Mouse (Mus musculus) ES-E14 (cell line): ENCODE measurements at regions not wholly inside any gene's neighbourhood (a gene's known extent, or its start where the extent isn't known, plus 50 kb on each side); places are given as distances from the start of the nearest gene placed in this dataset.

ENCODE experiments used
- DNase-seq: peaks from one replicate; pipeline ENCODE4 v3.0.0-alpha.2; 2013; ENCODE audit warnings: low read depth, low spot score
- H3K27ac ChIP-seq: 2 replicates; pipeline ENCODE4 v1.5.1; 2012; ENCODE audit warnings: low read depth, mild to moderate bottlenecking, low read length, moderate library complexity, mixed read lengths; ENCODE audit not compliant: poor library complexity, insufficient read depth, severe bottlenecking
- H3K36me3 ChIP-seq: 2 replicates; pipeline ENCODE4 v1.6.1; 2012; ENCODE audit warnings: mild to moderate bottlenecking, low read length, moderate library complexity, mixed read lengths; ENCODE audit not compliant: control insufficient read depth, poor library complexity, insufficient read depth, severe bottlenecking
- H3K4me1 ChIP-seq, 2 experiments: fragments of 150-350 bp in 1 of 2; sonication (generic) in 1 of 2; 2 replicates each; pipeline ENCODE4 v1.6.1; 2012; ENCODE audit warnings: low read length in 2 of 2, mild to moderate bottlenecking in 1 of 2, mixed read lengths in 1 of 2; ENCODE audit not compliant: control insufficient read depth in 2 of 2, insufficient read depth in 2 of 2, poor library complexity in 1 of 2
- H3K4me3 ChIP-seq, 2 experiments: fragments of 150-350 bp in 1 of 2; sonication (generic) in 1 of 2; 2 replicates each; pipeline ENCODE4 v1.5.1; 2012; ENCODE audit warnings: low read length in 2 of 2, low read depth in 1 of 2, mild to moderate bottlenecking in 1 of 2, mixed read lengths in 1 of 2; ENCODE audit not compliant: insufficient read depth in 1 of 2, poor library complexity in 1 of 2, severe bottlenecking in 1 of 2
- H3K9ac ChIP-seq: 2 replicates; pipeline ENCODE4 v1.6.1; 2012; ENCODE audit warnings: low read depth, mild to moderate bottlenecking, low read length, mixed read lengths; ENCODE audit not compliant: poor library complexity, insufficient read depth, severe bottlenecking
- H3K9me3 ChIP-seq: fragments of 150-350 bp; sonication (generic); 2 replicates; pipeline ENCODE4 v1.6.1; 2012; ENCODE audit warnings: low read depth, mild to moderate bottlenecking, low read length; ENCODE audit not compliant: control insufficient read depth, insufficient read depth
- CHD2 ChIP-seq: IDR thresholded peaks from 2 replicates; pipeline ENCODE4 v1.6.1; 2014; ENCODE audit warnings: mild to moderate bottlenecking, low read depth, low read length, inconsistent platforms
- HCFC1 ChIP-seq: IDR thresholded peaks from 2 replicates; pipeline ENCODE4 v1.6.1; 2012; ENCODE audit warnings: low read length, inconsistent platforms, borderline replicate concordance; ENCODE audit not compliant: insufficient read depth
- MAFK ChIP-seq: IDR thresholded peaks from 2 replicates; pipeline ENCODE4 v1.6.1; 2014; ENCODE audit warnings: mild to moderate bottlenecking, low read depth, low read length, inconsistent platforms; ENCODE audit not compliant: insufficient read depth
- ZC3H11A ChIP-seq: IDR thresholded peaks from 2 replicates; pipeline ENCODE4 v1.6.1; 2012; ENCODE audit warnings: low read depth, mild to moderate bottlenecking, inconsistent platforms, low read length, borderline replicate concordance
- ZNF384 ChIP-seq: IDR thresholded peaks from 2 replicates; pipeline ENCODE4 v1.6.1; 2012; ENCODE audit warnings: low read depth, low read length, inconsistent platforms
- in situ Hi-C, 2 experiments: fragments of 600-800 bp; cut with MboI; formaldehyde crosslinking; loops; one replicate each; pipeline ENCODE4 v1.15.1; 2025; ENCODE audit warnings: low sequenced_read_pairs in 2 of 2, inconsistent platforms in 1 of 2; ENCODE audit not compliant: unreplicated experiment in 2 of 2

- no peak overlapping the region for H3K9ac ChIP-seq
- in situ Hi-C loops, result loop anchor here in 1 of 2 experiments (25.0 kb wide), 1 partner anchor 622 kb away; no protein-coding TSS in a partner anchor
- H3K4me1 ChIP-seq, result peaks cover 0 to 4% of the 10 kb centered on the region in 2 experiments; a peak in 1 of 4 replicates
- no peak for DNase-seq
- no peaks in the 10 kb centered on the region for H3K36me3 ChIP-seq
- no peak overlapping the region for H3K4me3 ChIP-seq
- TF ChIP-seq CHD2 (no peak), HCFC1 (no peak), ZC3H11A (no peak), MAFK (no peak), ZNF384 (no peak)
- H3K27ac ChIP-seq, result no peak overlapping the region
- H3K9me3 ChIP-seq, result no peaks in the 10 kb centered on the region
Observed at GRCm38 (mm10) chr6:51215371-51215770, 217.1 kb upstream of the Nfe2l3 start.

GRCm38 (mm10) chr6:51216472-51216871 is 216.0 kb upstream of the Nfe2l3 start:
- TF ChIP-seq HCFC1 (no peak), ZC3H11A (no peak), MAFK (no peak), ZNF384 (no peak), CHD2 (no peak)
- Histone ChIP-seq H3K9me3 (no peaks in the 10 kb centered on the region), H3K4me3 (no peak overlapping the region), H3K36me3 (no peaks in the 10 kb centered on the region), H3K27ac (no peak overlapping the region), H3K9ac (no peak overlapping the region), H3K4me1 (peaks cover 0 to 4% of the 10 kb centered on the region in 2 experiments; a peak in 1 of 4 replicates)
- in situ Hi-C loops, result loop anchor here in 1 of 2 experiments (25.0 kb wide), 1 partner anchor 621 kb away; no protein-coding TSS in a partner anchor
- DNase-seq, result no peak

DNA sequence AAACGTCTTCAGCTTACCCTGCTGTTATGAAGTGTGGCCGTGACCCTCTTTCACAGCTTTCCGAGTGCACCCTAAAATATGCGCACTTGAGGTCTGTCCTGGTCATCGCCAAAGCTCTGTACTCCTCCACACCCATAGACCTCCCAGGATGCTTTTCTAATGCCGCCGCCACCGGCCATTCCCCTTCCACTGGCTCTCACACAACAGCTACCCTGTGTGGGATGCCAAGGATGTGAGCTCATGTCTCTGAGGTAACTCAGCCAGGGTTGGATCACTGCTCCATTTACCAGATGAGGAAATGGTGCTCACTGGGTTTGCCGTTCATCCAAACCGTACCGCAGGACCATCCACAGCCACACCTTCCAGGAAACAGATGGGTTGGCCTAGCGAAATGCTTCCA is 212.8 kb upstream of the Nfe2l3 start:
- Histone ChIP-seq H3K27ac (no peak overlapping the region), H3K9ac (no peak overlapping the region), H3K4me1 (peaks cover 0 to 4% of the 10 kb centered on the region in 2 experiments; a peak in 1 of 4 replicates), H3K36me3 (no peaks in the 10 kb centered on the region), H3K4me3 (no peak overlapping the region), H3K9me3 (no peaks in the 10 kb centered on the region)
- no peak for DNase-seq
- TF ChIP-seq HCFC1 (no peak), ZNF384 (no peak), CHD2 (no peak), ZC3H11A (no peak), MAFK (no peak)
- in situ Hi-C loops, result loop anchor here in 1 of 2 experiments (10.0 to 25.0 kb wide), 2 partner anchors 355 to 618 kb away; no protein-coding TSS in a partner anchor

DNA sequence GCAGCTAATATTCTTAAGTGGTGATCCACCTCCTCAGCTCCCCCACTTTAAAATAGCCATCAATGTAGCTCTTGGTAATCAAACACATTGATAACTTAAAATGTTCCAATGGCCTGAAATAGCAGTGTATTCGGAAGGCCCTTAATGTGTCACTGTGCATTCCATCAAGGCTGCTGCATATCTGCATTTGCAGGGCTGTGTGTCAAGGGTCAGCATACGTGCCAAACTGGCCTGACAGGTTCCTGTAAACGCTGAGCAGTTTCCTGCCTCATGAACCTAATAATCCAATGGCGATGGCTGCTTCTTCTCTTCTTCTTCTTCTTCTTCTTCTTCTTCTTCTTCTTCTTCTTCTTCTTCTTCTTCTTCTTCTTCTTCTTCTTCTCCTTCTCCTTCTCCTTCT is 211.7 kb upstream of the Nfe2l3 start:
- TF ChIP-seq MAFK (no peak), CHD2 (no peak), ZNF384 (no peak), HCFC1 (no peak), ZC3H11A (no peak)
- DNase-seq, result no peak
- in situ Hi-C loops, result loop anchor here in 1 of 2 experiments (10.0 to 25.0 kb wide), 2 partner anchors 354 to 617 kb away; no protein-coding TSS in a partner anchor
- H3K36me3 ChIP-seq, result no peaks in the 10 kb centered on the region
- H3K9me3 ChIP-seq, result no peaks in the 10 kb centered on the region
- peaks cover 0 to 4% of the 10 kb centered on the region in 2 experiments; a peak in 1 of 4 replicates for H3K4me1 ChIP-seq
- H3K27ac ChIP-seq, result no peak overlapping the region
- H3K4me3 ChIP-seq, result no peak overlapping the region
- no peak overlapping the region for H3K9ac ChIP-seq
